Mouse (Mus musculus): ENCODE results near the gene Spns3.

DNA sequence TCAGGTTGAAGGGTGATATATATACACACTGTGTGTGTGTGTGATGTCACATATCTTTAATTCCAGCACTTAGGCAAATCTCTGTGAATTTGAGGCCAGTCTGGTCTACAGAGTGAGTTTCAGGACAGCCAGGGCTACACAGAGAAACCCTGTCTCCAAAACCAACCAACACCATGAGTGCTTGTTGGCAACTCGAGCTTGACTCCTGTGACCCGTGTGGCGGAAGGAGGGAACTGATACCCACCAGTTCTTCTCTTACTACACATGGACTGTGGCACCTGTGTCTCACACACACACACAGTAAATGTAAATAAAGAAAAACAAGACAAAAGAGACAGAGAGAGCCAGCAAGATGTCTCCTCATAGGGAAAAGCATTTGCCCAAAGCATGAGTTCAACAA lies 10.4 kb upstream of the Spns3 start:
- TF ChIP-seq POLR2A (IDR thresholded peaks at IDR 0.05; ENCODE audit: insufficient read depth, low read depth, low read length): no peak
- no peak for TF ChIP-seq CTCF (IDR thresholded peaks at IDR 0.05; ENCODE audit: insufficient read depth, low read depth, low read length)

All from olfactory bulb, adult 2 months (tissue).